Mouse (Mus musculus) monocyte, adult 2 months (primary cell): Measurements from ENCODE around the gene Cmtm4.

Source experiments
- DNase-seq, 2 experiments: peaks; one replicate each; pipeline ENCODE4 v3.0.0; 2022; ENCODE audit warnings: low spot score in 2 of 2, low read depth in 1 of 2

The Cmtm4 gene

GRCm38 (mm10) chr8:104411972-104412371 is 16.4 kb upstream of the Cmtm4 start:
- DNase-seq: no peak

- DNase-seq: no peak
Measured at GRCm38 (mm10) chr8:104411468-104411867, 15.9 kb upstream of the Cmtm4 start.

GRCm38 (mm10) chr8:104410628-104411273 is 15.1 kb upstream of the Cmtm4 start:
- no peak for DNase-seq

GRCm38 (mm10) chr8:104408328-104409110 is 12.9 kb upstream of the Cmtm4 start:
- no peak for DNase-seq

GRCm38 (mm10) chr8:104406340-104407128 is 10.9 kb upstream of the Cmtm4 start:
- DNase-seq: no peak

GRCm38 (mm10) chr8:104405430-104406187 is 10.0 kb upstream of the Cmtm4 start:
- no peak for DNase-seq

GRCm38 (mm10) chr8:104403596-104403995 is 8.0 kb upstream of the Cmtm4 start:
- no peak for DNase-seq

- DNase-seq: no peak
Measured at GRCm38 (mm10) chr8:104394801-104395702, 555 bp downstream of the Cmtm4 start.

- no peak for DNase-seq
Measured at GRCm38 (mm10) chr8:104393767-104394166, 1.8 kb downstream of the Cmtm4 start.

GRCm38 (mm10) chr8:104393139-104393538 is 2.5 kb downstream of the Cmtm4 start:
- no peak for DNase-seq

- no peak for DNase-seq
Measured at GRCm38 (mm10) chr8:104390245-104390644, 5.4 kb downstream of the Cmtm4 start.

GRCm38 (mm10) chr8:104387980-104388379 is 7.6 kb downstream of the Cmtm4 start:
- no peak for DNase-seq

- no peak for DNase-seq
Measured at GRCm38 (mm10) chr8:104387501-104387900, 8.1 kb downstream of the Cmtm4 start.

GRCm38 (mm10) chr8:104386693-104387092 is 8.9 kb downstream of the Cmtm4 start:
- no peak for DNase-seq

- DNase-seq: no peak
Measured at GRCm38 (mm10) chr8:104383977-104384376, 11.6 kb downstream of the Cmtm4 start.

- DNase-seq: no peak
Measured at GRCm38 (mm10) chr8:104383296-104383695, 12.3 kb downstream of the Cmtm4 start.

- no peak for DNase-seq
Measured at GRCm38 (mm10) chr8:104380961-104381411, 14.6 kb downstream of the Cmtm4 start.

- DNase-seq: no peak
Measured at GRCm38 (mm10) chr8:104380269-104380668, 15.3 kb downstream of the Cmtm4 start.

GRCm38 (mm10) chr8:104379301-104379836 is 16.2 kb downstream of the Cmtm4 start:
- no peak for DNase-seq

GRCm38 (mm10) chr8:104376669-104377068 is 18.9 kb downstream of the Cmtm4 start:
- no peak for DNase-seq
